8 mouse cellular contexts compared by ENCODE assay signal in the genomic region with DNA sequence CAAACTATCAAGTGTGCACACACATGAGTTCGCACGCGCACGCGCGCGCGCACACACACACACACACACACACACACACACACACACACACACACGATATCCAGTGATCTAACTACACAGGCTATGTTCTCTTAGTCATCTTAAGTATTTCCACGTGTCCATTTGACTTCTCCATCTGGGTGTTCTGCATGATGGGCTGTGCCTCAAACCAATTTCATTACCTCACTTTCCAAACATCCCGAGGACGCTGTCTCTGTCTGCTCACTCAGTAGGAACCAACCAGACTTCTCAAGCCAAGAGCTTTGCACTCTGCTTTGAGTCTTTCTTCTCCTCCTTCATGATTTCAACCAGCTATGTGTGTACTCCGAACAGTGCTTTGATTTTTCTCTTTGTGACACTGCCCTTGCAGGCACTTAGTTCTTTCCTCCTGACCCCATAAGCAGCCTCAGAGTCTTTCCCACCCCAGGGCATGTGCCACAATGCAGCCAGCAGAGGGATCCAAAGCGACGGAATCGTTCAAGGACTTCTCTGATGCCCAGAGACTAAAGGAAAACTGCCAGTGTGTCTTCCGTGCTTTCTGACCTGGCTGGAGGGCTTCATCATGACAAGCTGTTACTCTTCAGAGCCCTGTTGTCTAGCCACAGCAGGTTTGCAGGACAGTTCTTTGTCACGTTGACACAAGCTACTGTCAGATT.
A peak's percentile ranks its signal among the peaks of the same experiment; 100 is the strongest.
DNase-seq lines count a peak whose midpoint lies in the region; ATAC-seq and TF ChIP-seq lines count a peak whose summit lies in the region.

No protein-coding gene starts in this region.

- no peak for TF ChIP-seq POLR2A in cerebellum, adult 2 months (IDR thresholded peaks at IDR 0.05; ENCODE audit: borderline replicate concordance, insufficient read depth, low read length)

- no peaks in the 10 kb centered on the region for H3K27me3 ChIP-seq in cerebellum, adult 2 months (ENCODE audit: control insufficient read depth, insufficient read depth, low read length)
- no peaks in the 10 kb centered on the region for H3K27me3 ChIP-seq in intestine, postnatal 0 days (replicated peaks; ENCODE audit: control insufficient read depth, insufficient read depth, low read length)
- no peaks in the 10 kb centered on the region for H3K27me3 ChIP-seq in lung, embryonic 16.5 days (ENCODE audit: control insufficient read depth, insufficient read depth, low read depth, low read length)

- no peaks in the 10 kb centered on the region for H3K36me3 ChIP-seq in intestine, postnatal 0 days (ENCODE audit: control insufficient read depth, insufficient read depth)
- H3K36me3 ChIP-seq in lung, embryonic 16.5 days (ENCODE audit: control insufficient read depth, insufficient read depth, low read length) = no peaks in the 10 kb centered on the region

- H3K27ac ChIP-seq in cerebellum, adult 2 months (ENCODE audit: insufficient read depth, low read length) = no peak overlapping the region
- no peak overlapping the region for H3K27ac ChIP-seq in intestine, postnatal 0 days (ENCODE audit: low read depth, low read length)
- no peak overlapping the region for H3K27ac ChIP-seq in lung, embryonic 16.5 days (ENCODE audit: low read length)

- no peak overlapping the region for H3K9ac ChIP-seq in intestine, postnatal 0 days (ENCODE audit: low read depth, low read length)
- no peak overlapping the region for H3K9ac ChIP-seq in lung, embryonic 16.5 days (ENCODE audit: low read length)

- H3K4me2 ChIP-seq in intestine, postnatal 0 days (replicated peaks; ENCODE audit: low read depth) = no peak overlapping the region
- H3K4me2 ChIP-seq in lung, embryonic 16.5 days (ENCODE audit: low read depth, low read length) = no peak overlapping the region

- no peak for ATAC-seq in intestine, postnatal 0 days
- ATAC-seq in lung, embryonic 16.5 days (ENCODE audit: low read depth) = peak; percentile 59; the same call in 1 of the 2 replicates

- DNase-seq in ovary, postnatal 36 days (ENCODE audit: low spot score) = peak; percentile 51
- no peak for DNase-seq in ovary, postnatal 10 days (ENCODE audit: low spot score)
- DNase-seq in cerebellum, adult 2 months = peak; percentile 47 to 49
- DNase-seq in gastrocnemius, postnatal 10 days = peak; percentile 31
- DNase-seq in yolk sac, embryonic 10.5 days (ENCODE audit: low spot score) = peak; percentile 38
- DNase-seq in spleen, adult 18-20 months = no peak

- 65% methylated on average over 18 of the region's 18 CpGs for WGBS in cerebellum, adult 2 months
- WGBS in intestine, postnatal 0 days = 65% methylated on average over 18 of the region's 18 CpGs
- WGBS in lung, embryonic 16.5 days = 56% methylated on average over 18 of the region's 18 CpGs

- no peaks in the 10 kb centered on the region for H3K9me3 ChIP-seq in intestine, postnatal 0 days (ENCODE audit: control insufficient read depth)
- H3K9me3 ChIP-seq in lung, embryonic 16.5 days (ENCODE audit: control insufficient read depth, low read length) = no peaks in the 10 kb centered on the region

- no peaks in the 10 kb centered on the region for H3K4me1 ChIP-seq in cerebellum, adult 2 months (ENCODE audit: control insufficient read depth, insufficient read depth, low read length)
- no peaks in the 10 kb centered on the region for H3K4me1 ChIP-seq in intestine, postnatal 0 days (replicated peaks; ENCODE audit: control insufficient read depth, insufficient read depth, low read length)
- peaks cover 14% of the 10 kb centered on the region for H3K4me1 ChIP-seq in lung, embryonic 16.5 days (replicated peaks; ENCODE audit: control insufficient read depth, insufficient read depth, low read length)

- TF ChIP-seq CTCF in cerebellum, adult 2 months (IDR thresholded peaks at IDR 0.05; ENCODE audit: borderline replicate concordance, insufficient read depth, low read depth, low read length) = peak; percentile 74
- TF ChIP-seq CTCF in intestine, postnatal 0 days (IDR thresholded peaks at IDR 0.05; ENCODE audit: low read depth) = peak; percentile 78

- H3K4me3 ChIP-seq in cerebellum, adult 2 months (replicated peaks; ENCODE audit: insufficient read depth, low read depth, low read length) = no peak overlapping the region
- no peak overlapping the region for H3K4me3 ChIP-seq in intestine, postnatal 0 days (ENCODE audit: low read depth, low read length)
- no peak overlapping the region for H3K4me3 ChIP-seq in lung, embryonic 16.5 days (ENCODE audit: low read length)

Comparison
In these comparisons a context has a peak if more than half of its experiments do, and no peak if none do; other contexts are left out.
1. DNase-seq: peak in ovary, postnatal 36 days (single experiment), cerebellum, adult 2 months (2 of 2), gastrocnemius, postnatal 10 days (single experiment) and yolk sac, embryonic 10.5 days (single experiment); none in ovary, postnatal 10 days (single experiment) and spleen, adult 18-20 months (0 of 2).